Mouse (Mus musculus): ENCODE data around the gene Antxr1.

GRCm38 (mm10) chr6:87273141-87273540, 62.5 kb downstream of the Antxr1 start:
- TF ChIP-seq CTCF (IDR thresholded peaks at IDR 0.05; ENCODE audit: borderline replicate concordance, insufficient read depth, low read depth, low read length) (no peak), POLR2A (IDR thresholded peaks at IDR 0.05; ENCODE audit: borderline replicate concordance, insufficient read depth, low read length) (no peak)

Measured in cerebellum, adult 2 months (tissue).